Mouse (Mus musculus) embryonic fibroblast, embryonic 13.5 days (primary cell): ENCODE measurements around the gene Camta1. TPM values are rescaled to one million over a fixed set of nuclear protein-coding genes. Genes with fewer than 3 reads are reported as not detected.

Experiments used
- H3K27ac ChIP-seq: 2 replicates; pipeline ENCODE4 v1.5.1; 2012; ENCODE audit warnings: low read length, control low read depth, inconsistent platforms; ENCODE audit not compliant: insufficient read depth
- H3K4me1 ChIP-seq: 2 replicates; pipeline ENCODE4 v1.6.1; 2011; ENCODE audit warnings: low read length; ENCODE audit not compliant: control insufficient read depth, insufficient read depth
- H3K4me3 ChIP-seq: 2 replicates; pipeline ENCODE4 v1.5.1; 2011; ENCODE audit warnings: mild to moderate bottlenecking, control low read depth, low read length; ENCODE audit not compliant: insufficient read depth
- CTCF ChIP-seq: IDR thresholded peaks from 2 replicates; pipeline ENCODE4 v1.5.1; 2011; ENCODE audit warnings: mild to moderate bottlenecking, control low read depth, low read length, moderate library complexity, borderline replicate concordance; ENCODE audit not compliant: insufficient read depth
- POLR2A ChIP-seq: IDR thresholded peaks from 2 replicates; pipeline ENCODE4 v1.6.1; 2011; ENCODE audit warnings: low read depth, mild to moderate bottlenecking, control low read depth, low read length, moderate library complexity
- polyA plus RNA-seq: library from polyadenylated mRNA; stranded (reverse); fragments of >200 nt; gene quantifications from 2 replicates; pipeline ENCODE4 v1.2.4, GENCODE M21; 2011; ENCODE audit warnings: low read depth; ENCODE audit not compliant: missing spikeins, insufficient read length

Camta1 gene
- polyA plus RNA-seq, 1 experiment, result 53.4 TPM

- TF ChIP-seq POLR2A (no peak), CTCF (no peak)
- Histone ChIP-seq H3K4me1 (no peaks in the 10 kb centered on the region), H3K27ac (no peak overlapping the region), H3K4me3 (no peak overlapping the region)
Observed at GRCm38 (mm10) chr4:151138135-151138534, 723.5 kb downstream of the Camta1 start.

DNA sequence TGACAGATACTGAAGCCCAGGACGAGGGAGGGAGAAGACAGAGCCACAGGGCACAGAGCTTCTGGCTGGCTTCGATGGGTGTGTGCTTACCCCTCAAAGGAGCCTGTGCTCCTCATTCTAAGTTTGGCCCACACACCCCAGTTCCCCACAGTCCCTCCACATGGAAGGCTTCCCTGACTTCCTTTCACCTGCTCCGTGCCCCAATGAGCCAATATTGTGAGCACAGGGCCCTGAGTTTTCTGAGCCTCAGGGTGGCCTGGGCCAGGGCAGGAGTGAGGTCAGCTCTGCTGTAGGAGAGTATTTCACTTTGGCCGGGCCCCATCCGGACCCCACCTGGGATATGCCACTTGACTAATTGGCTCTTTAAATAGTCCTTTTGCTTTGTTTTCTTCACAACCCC is 724.0 kb downstream of the Camta1 start:
- no peaks in the 10 kb centered on the region for H3K4me1 ChIP-seq
- no peak overlapping the region for H3K27ac ChIP-seq
- no peak overlapping the region for H3K4me3 ChIP-seq
- TF ChIP-seq CTCF (no peak), POLR2A (no peak)

GRCm38 (mm10) chr4:151135491-151135890 is 726.2 kb downstream of the Camta1 start:
- H3K27ac ChIP-seq, result no peak overlapping the region
- TF ChIP-seq CTCF (no peak), POLR2A (no peak)
- no peaks in the 10 kb centered on the region for H3K4me1 ChIP-seq
- H3K4me3 ChIP-seq, result no peak overlapping the region

DNA sequence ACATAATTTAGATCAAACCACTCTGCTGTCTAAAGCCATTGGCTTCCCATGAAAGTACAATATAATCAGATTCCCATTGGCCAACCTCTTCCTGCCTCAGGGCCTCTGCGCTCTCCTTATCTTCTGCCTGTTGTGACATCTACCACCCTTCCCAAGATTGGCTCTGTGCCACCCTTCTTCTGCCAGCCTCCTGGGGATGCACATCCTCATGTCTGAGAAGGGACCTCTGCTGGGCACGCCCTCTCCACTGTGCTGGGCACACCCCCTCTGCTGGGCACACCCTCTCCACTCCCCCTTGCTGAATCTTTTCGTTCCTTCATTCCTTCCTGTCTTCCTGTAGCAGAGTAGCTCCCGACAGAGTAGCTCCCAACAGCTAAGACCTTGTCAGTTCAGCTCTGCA is 727.9 kb downstream of the Camta1 start:
- H3K27ac ChIP-seq, result no peak overlapping the region
- no peak overlapping the region for H3K4me3 ChIP-seq
- no peaks in the 10 kb centered on the region for H3K4me1 ChIP-seq
- TF ChIP-seq CTCF (no peak), POLR2A (no peak)

DNA sequence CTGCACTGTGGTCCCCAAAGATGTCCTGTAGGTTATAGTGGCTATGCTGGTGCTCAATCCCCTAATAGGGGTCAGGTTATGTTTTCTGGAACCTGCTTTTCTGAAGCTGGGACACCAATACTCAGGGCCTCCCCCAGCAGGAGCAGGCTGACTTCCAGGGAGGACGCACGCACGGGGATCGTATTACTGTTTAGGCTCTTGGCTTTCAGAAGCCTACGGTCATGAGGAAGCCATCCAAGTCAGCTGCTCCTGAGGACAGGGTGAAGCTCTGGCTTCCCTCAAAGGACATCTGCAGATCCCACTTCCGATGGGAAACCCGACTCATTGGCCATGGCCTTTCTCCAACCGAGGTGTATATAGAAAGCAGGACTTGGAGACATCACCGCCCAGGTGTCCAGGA is 729.2 kb downstream of the Camta1 start:
- TF ChIP-seq CTCF (no peak), POLR2A (no peak)
- H3K27ac ChIP-seq, result no peak overlapping the region
- no peaks in the 10 kb centered on the region for H3K4me1 ChIP-seq
- no peak overlapping the region for H3K4me3 ChIP-seq

DNA sequence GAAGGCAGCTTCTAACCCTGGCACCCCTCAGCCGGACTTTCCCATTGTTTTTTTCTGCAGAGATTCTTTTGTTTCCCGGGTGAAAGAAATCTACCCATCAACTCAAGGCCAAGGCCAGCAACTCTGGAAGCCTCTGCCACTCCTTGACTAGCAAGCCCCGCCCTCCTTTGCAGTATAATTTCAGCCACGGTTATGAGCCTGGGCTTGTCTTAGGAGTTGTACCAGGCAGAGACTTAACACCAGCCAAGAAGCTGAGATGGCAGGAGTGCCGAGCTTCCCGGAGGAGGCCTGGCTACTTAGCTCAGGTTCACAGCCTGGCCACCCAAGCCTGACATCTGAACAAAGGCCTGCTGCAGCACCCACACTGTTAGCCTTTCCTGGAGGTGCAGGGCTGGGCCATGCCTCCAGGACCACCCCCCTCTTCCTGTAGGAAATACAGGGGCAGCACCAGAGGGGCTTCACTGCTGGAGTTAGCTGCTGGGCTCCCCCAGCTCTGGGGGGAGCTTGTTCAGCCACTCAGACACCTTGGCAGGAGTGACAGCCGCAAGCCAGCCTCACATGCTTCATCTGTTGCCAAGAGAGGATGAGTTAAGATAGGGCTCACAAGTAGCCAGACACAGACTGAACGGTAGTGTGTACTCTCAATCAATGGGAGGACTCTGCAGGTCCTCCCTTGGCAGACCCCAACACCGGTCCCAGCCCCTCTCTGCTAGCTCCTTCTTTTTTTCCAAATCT is 730.8 kb downstream of the Camta1 start:
- no peak overlapping the region for H3K27ac ChIP-seq
- H3K4me3 ChIP-seq, result no peak overlapping the region
- H3K4me1 ChIP-seq, result no peaks in the 10 kb centered on the region
- TF ChIP-seq POLR2A (no peak), CTCF (no peak)

GRCm38 (mm10) chr4:151129725-151130557 is 731.7 kb downstream of the Camta1 start:
- Histone ChIP-seq H3K27ac (no peak overlapping the region), H3K4me1 (no peaks in the 10 kb centered on the region), H3K4me3 (no peak overlapping the region)
- no peak for TF ChIP-seq POLR2A

- H3K4me1 ChIP-seq, result no peaks in the 10 kb centered on the region
- H3K27ac ChIP-seq, result no peak overlapping the region
- H3K4me3 ChIP-seq, result peak overlapping the region; percentile 39
- no peak for TF ChIP-seq POLR2A
- TF ChIP-seq CTCF, result no peak
Observed at GRCm38 (mm10) chr4:151128641-151129541, 732.8 kb downstream of the Camta1 start.

- Histone ChIP-seq H3K4me1 (no peaks in the 10 kb centered on the region), H3K4me3 (peak overlapping the region; percentile 39), H3K27ac (no peak overlapping the region)
- TF ChIP-seq CTCF, result no peak
- no peak for TF ChIP-seq POLR2A
Observed at GRCm38 (mm10) chr4:151127636-151128548, 733.8 kb downstream of the Camta1 start.
